Mouse (Mus musculus) testis, postnatal 14 days (tissue): Measurements from ENCODE around the gene Fuk.
"Not testable (repeated sequence)": the region's sequence is repeated elsewhere in the genome, so short reads cannot be mapped to it uniquely, and the experiment has no call there.

ENCODE experiments used
- DNase-seq: peaks from one replicate; pipeline ENCODE4 v3.0.0; 2021; ENCODE audit warnings: low spot score

The Fuk gene

DNA sequence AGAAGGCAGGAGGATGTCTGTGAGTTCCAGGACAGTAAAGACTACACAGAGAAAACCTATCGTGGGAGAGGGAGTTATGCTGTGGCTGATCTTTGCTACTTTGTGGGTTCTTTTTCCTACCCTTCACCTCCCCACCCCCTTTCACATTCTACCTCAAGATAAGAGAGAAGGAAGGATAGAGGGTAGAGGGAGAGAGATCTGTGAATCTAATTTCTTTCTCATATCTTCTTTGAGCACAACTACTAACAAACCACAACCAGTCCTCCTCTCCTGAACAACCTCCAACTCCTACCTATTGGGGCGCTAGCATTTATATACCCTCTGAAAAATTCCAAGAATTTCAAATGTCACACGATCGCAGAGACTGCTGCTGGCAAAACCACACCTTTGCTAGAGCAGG is 24.4 kb downstream of the Fuk start:
- DNase-seq: no peak

DNA sequence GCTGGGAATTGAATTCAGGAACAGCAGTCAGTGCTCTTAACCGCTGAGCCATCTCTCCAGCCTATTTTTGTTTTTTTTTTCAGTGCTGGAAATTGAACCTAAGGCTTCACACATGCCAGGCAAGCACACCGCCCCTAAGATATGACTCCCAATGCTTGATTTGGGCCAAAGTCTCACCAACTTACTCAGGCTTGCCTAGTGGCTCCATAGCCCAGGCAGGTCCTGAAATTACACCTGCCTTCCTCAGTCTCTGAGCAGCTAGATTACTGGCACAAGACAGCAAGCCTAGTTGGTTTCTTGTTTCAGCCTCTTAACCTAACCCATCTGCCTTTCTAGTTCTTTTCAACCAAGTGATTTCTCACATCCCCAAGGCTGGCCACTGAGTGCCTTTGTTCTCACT is 31.8 kb downstream of the Fuk start:
- no peak for DNase-seq

DNA sequence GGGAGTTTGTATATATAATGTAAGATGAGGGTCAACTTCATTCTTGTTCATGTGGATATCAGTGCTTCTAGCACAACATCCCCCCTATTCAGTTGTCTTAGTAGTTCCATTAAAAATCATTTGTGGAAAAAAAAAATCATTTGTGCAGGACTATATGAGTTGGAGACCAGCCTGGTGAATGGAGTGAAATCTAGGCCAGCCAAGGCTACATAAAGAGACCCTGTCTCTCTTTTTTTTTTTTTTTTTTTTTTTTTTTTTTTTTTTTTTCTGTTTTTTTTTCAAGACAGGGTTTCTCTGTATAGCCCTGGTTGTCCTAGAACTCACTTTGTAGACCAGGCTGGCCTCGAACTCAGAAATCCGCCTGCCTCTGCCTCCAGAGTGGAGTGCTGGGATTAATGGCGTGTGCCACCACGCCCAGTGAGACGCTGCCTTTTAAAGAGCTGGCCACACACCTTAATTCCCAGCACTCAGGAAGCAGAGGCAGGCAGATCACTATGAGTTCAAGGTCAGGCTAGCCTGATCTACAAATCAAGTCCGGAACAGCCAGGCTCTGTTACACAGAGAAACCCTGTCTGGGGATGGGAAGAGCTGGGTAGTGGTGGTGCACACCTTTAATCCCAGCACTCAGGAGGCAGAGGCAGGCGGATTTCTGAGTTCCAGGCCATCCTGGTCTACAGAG is 40.8 kb downstream of the Fuk start:
- not testable (repeated sequence) for DNase-seq

DNA sequence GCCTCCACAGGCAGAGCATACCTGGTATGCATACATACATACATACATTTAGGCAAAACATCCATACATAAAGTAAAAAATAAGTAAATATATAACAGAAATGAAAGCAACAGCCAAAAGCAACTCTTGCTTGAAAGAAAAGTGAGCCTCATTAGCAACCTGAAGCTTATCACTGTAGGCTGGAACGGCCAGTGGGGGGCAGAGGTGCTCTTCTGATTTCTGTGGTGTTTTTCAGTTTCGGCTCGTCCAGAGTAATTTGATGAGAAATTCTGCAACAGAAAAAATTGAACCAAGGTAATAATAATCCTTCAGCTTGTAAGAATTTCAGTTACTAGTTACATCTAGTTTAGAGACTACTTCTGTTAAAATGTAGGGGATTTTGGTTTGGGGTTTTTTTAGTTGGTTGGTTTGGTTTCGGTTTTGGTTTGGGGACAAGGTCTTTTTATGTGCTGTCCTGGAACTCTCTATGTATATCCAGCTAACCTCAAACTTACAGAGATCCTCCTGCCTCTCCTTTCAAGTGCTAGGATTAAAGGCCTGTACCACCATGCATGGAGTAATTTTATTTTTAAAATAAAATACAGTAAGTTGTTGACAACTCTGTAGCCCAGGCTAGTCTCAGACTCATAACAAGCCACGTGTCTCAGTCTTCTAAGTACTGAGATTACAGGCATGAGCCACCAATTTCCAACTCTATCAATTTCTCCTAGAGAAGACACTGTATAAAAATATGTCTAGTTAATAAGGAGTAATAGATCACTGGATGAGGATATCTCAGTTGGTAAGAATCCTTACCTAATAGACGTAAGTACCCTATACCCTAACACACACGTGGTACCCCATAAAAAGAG is 42.4 kb downstream of the Fuk start:
- no peak for DNase-seq

DNA sequence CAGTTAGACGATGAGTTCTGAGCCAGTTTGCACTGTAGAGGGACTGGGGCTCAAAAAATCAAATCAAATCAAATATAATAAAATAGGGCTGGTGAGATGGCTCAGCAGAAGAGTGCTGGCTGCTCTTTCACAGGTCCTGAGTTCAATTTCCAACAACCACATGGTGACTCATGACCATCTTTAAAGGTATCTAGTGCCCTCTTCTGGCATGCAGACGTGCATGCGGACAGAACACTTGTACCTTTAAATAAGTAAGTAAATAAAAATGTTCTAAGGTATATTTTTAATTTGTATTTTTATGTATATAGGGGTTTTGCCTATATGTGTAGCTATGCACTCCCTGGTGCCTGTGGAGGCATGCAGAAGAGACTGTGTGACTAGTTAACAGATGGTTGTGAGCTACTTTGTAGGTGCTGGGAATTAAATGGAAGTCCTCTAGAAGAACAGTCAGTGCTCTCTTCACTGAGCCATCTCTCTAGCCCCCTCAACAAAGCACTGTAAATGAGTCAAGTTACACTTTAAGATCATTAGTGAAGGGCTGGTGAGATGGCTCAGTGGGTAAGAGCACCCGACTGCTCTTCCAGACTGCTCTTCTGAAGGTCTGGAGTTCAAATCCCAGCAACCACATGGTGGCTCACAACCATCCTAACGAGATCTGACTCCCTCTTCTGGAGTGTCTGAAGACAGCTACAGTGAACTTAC is 45.4 kb downstream of the Fuk start:
- no peak for DNase-seq

DNA sequence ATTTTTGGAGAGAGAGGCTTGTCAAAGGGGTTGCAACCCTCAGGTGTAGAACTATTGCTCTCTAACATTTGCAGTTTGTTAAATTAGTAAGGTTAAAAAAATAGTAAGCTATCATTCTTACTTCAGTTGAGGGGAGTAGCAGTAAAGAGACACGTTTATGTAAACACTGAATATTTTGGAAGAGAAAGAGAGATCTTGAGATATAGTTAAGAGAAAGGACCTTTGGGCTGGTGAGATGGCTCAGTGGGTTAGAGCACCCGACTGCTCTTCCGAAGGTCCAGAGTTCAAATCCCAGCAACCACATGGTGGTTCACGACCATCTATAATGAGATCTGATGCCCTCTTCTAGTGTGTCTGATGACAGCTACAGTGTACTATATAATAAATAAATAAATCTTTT is 46.2 kb downstream of the Fuk start:
- DNase-seq: not testable (repeated sequence)

DNA sequence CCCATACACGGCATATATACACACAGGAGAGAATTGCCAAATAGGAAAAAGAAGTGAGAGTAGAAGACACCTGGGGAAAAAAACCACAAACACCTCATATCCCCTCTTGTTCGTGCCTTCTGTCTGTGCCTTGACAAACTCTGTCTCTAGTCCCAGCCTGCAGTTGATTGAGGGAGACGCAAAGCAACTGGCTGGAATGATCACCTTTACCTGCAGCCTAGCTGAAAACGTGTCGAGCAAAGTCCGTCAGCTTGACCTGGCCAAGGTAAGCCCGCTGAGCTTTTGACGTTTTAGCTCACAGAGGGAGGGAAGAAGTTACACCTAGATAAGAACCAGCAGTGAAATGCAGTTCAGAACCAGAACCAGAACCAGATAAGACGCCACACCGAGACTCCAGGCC is 51.1 kb downstream of the Fuk start:
- DNase-seq: no peak

DNA sequence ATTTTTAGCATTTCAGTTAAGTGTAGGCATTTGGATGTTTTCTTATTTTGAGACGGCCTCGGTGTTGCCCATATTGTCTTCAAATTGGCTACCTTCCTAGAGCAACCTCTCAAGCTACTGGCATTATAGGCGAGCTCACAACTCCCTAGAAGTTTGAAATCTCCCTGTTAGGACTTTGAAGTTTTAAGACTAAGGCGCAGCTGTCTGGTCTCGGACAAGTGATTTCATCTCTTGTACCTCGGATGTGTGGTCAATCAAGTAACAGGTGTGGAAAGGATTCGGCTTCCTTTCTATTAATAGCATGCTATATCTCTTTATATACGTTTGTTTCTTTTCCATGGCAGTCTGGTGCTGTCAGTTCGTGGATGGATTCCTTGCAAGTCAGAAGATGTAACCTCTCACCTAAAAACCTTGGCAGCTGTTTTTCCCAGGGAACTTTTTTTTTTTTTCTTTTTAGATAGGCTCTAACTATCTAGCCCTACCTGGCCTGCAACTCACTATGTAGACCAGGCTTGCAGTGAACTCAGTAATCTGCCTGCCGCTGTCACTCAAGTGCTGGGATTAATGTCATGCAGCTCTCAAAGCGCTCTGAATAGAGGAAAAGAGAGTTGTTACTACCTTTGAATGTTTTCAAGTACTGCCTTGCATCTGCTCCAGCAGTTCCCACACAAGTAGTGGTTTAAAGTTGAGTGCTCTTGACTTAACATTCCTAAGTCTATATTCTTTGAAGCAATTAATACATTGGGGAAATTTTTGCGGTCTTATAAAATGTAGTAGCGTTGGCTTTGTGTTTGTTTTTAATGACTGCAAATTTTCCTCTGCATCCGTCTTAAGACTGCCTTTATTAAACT is 54.4 kb downstream of the Fuk start:
- DNase-seq: no peak

DNA sequence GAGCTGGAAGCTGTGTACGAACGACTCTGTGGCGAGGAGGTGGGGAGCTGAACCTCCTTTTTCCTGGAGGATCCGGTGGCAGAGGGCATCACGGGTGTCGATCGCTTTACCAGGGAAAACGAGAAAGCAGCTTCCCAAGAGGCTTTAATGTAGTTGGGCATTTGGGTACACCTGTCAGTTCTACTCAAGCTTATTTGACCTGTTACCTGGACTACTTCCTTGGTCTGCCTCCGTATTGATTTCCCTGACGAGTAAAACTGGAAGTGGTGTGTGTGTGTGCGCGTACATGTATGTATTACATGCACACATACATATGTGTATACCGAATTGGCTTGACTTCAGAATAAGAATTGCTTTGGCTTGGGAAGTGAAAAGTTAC is 55.1 kb downstream of the Fuk start:
- no peak for DNase-seq

DNA sequence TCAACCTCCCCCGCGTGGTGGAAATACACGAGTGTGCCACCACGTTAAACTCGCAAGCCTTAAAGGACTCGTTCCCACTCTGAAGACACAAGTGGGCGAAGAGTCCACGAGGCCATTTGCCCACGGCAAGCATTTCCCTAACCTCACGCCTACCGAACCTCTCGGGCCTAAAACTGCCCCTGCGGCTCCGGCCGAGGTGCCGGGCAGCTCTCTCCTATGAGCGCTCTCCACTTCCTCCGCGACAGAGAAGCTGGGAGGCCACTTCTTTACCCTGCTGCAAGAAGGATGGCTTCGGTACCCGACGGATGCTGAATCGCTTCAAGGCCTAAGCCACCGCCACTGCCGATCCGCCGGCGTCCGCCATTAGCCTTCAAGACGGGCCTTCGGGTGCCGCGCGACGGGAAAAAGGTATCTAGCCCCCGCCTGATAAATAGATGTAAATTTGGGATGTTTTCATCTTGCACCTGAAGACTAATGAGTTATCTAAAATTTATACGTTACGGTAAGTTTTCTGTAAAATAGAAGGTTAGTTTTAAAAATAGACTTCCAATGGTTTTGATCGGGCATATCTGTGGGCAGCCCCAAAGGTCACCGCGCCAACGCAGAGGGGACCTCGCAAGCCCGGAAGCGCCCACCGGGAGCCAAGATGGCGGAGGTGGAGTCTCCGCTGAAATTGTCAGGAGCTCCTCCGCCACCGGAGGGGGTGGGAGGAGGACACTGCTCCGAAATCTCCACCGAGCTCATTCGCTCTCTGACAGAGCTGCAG is 55.7 kb downstream of the Fuk start, which contains the start of the genes Cog4 and Sf3b3:
Gene Cog4 (plus strand): TSS at position 196 of the 766 bp plus-strand sequence.
Gene Sf3b3 (minus strand): TSS at position 383 of the 766 bp plus-strand sequence.
- DNase-seq: peak; percentile 88

DNA sequence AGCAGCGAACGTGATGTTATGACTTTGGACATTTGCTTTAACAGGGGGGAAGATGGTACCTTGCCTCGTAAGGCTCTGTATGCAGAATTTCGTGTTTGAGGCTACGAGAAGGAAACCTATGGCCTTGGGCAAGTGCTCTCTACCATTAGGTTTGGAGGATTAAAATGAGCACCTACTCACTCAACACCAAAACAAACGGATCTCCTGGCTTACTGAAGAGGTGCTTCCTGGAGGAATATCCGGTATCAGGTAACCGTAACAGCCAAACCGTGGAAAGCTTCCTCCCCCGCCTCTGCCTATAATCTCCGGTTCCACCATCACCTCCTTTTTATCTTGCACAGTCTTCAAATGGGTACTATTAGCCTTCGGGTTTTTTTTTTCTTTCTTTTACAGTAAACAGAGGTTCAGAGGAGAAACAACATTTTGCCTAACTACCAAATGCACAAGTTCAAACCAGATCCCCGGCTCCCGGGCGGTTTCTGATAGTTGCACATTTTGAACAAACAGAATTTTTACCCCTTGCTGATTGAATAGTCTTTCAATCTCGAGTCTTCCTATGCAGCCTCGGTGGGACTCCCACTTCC is 56.4 kb downstream of the Fuk start:
- no peak for DNase-seq

DNA sequence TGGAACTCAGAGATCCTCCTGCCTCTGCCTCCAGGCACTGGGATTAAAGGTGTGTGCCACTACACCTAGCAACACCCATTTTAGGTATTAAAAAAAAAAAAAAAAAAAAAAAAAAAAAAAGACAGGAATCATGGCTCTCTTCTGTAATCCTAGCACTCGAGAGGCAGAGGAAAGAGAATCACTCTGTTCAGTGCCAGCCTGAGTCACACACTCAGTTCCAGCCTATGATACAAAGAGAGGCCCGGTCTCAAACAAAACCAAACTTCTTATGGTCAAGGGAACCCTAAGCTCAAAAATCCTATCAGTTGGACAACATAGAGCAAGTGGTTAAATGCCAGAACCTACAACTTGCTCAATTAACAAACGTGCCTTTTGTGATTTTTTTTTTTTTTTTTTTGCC is 57.3 kb downstream of the Fuk start:
- no peak for DNase-seq

DNA sequence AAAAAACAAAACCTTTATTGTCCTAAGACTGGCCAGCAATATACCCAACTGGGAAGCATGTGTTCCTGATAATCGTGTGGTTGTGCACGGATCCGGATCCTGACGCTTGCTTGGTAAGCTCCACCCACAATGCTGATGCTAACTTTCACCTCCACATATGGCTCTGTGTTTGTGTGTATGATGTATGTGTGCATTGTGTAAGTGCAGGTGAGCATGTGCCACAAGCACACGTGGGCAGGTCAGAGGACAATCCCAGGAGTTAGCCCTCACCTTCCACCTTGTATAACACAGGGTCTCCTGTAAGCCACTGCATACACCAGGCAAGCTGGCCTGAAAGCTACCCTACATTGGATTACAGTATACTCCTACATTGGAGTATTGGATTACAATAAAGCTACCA is 59.1 kb downstream of the Fuk start:
- DNase-seq: no peak

DNA sequence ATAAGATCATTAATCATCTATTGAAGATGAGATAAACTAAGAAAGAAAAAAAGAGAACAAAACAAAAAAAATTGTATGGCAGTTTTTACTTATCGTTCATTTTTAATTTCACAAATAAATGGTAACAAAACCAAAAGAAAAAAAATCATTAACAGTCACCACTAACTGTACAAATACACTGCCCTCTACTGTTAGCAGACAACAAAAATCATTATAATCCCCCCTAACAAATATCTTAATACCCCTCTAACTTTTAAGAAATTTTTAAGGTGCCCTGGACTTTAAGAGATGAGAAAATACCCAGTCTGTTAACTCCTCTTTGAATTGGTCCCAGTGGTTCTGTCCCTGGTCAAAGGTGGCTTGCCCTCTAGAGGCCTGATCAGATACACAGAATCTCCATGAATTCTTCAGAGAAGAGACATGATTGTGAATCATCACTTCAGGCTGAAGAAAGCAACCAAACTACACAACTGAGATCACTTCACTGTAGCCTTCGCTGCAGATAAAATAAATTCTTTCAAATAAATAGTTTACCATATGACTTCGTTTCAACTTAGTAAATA is 60.2 kb downstream of the Fuk start:
- no peak for DNase-seq
